Mouse (Mus musculus) duodenum, adult 2 months (tissue): Measurements from ENCODE around the gene Bud23. TPM values are rescaled to one million over a fixed set of nuclear protein-coding genes. Genes with fewer than 3 reads are reported as not detected.

Experiments
- polyA plus RNA-seq: library from polyadenylated mRNA; depleted of rRNA; stranded (reverse); fragments of >200 nt; gene quantifications from 2 replicates; pipeline ENCODE4 v1.2.3, GENCODE M21; 2012; ENCODE audit warnings: low replicate concordance; rRNA removed

Gene Bud23
- 49.6 and 53.6 TPM in 2 replicates for polyA plus RNA-seq

GRCm38 (mm10) chr5:135064909-135065446 lies at the start of gene Bud23:
Gene Bud23, minus strand, starts transcription at chr5:135064959.

GRCm38 (mm10) chr5:135089653-135090052 lies 24.9 kb upstream of the Bud23 start, which contains the start of gene Mlxipl:
Gene Mlxipl, plus strand, starts transcription at chr5:135089890.

GRCm38 (mm10) chr5:135077564-135078481 lies 13.1 kb upstream of the Bud23 start, which contains the start of gene Vps37d:
Gene Vps37d, minus strand, starts transcription at chr5:135078266.

GRCm38 (mm10) chr5:135063629-135064381 lies 954 bp downstream of the Bud23 start, which contains the start of gene Dnajc30:
Gene Dnajc30, plus strand, starts transcription at chr5:135064202.

GRCm38 (mm10) chr5:135023344-135024173 lies 41.2 kb downstream of the Bud23 start, which contains the start of gene Stx1a:
Gene Stx1a, plus strand, starts transcription at chr5:135023482.

GRCm38 (mm10) chr5:135008671-135009589 lies 55.8 kb downstream of the Bud23 start, which contains the start of gene Abhd11:
Gene Abhd11, plus strand, starts transcription at chr5:135009152.

Other genes starting within 250 kb of the Bud23 start
- 0.15 TPM in 1 of 2 replicates, not detected in the other for gene Tmem270, start 158.2 kb downstream of the Bud23 start, polyA plus RNA-seq
- gene Cldn13, start 149.4 kb downstream of the Bud23 start, polyA plus RNA-seq = not detected in 2 replicates
- 10.2 and 16.2 TPM in 2 replicates for gene Mettl27, start 132.6 kb downstream of the Bud23 start, polyA plus RNA-seq
- 42.8 and 316 TPM in 2 replicates for gene Cldn4, start 118.0 kb downstream of the Bud23 start, polyA plus RNA-seq
- 982 and 2,156 TPM in 2 replicates for gene Cldn3, start 78.7 kb downstream of the Bud23 start, polyA plus RNA-seq
- 87.6 and 91.0 TPM in 2 replicates for gene Abhd11, start 55.8 kb downstream of the Bud23 start, polyA plus RNA-seq
- 5.1 and 9.8 TPM in 2 replicates for gene Stx1a, start 41.5 kb downstream of the Bud23 start, polyA plus RNA-seq
- 65.1 and 65.9 TPM in 2 replicates for gene Dnajc30, start 757 bp downstream of the Bud23 start, polyA plus RNA-seq
- 7.5 and 10.7 TPM in 2 replicates for gene Vps37d, start 13.3 kb upstream of the Bud23 start, polyA plus RNA-seq
- 297 and 321 TPM in 2 replicates for gene Mlxipl, start 24.9 kb upstream of the Bud23 start, polyA plus RNA-seq
- gene Tbl2, start 84.7 kb upstream of the Bud23 start, polyA plus RNA-seq = 4.3 and 6.7 TPM in 2 replicates
- gene Bcl7b, start 103.3 kb upstream of the Bud23 start, polyA plus RNA-seq = 33.0 and 36.1 TPM in 2 replicates
- 12.7 and 13.0 TPM in 2 replicates for gene Baz1b, start 122.3 kb upstream of the Bud23 start, polyA plus RNA-seq
- 3.7 and 4.7 TPM in 2 replicates for gene Fzd9, start 186.3 kb upstream of the Bud23 start, polyA plus RNA-seq